20 mouse cellular contexts compared by ENCODE assay signal in genomic region chr12:51851617-51852016, GRCm38 (mm10). TPM values are rescaled to one million over a fixed set of nuclear protein-coding genes. Genes with fewer than 3 reads are reported as not detected.
DNase-seq lines count a peak whose midpoint lies in the region; ATAC-seq lines count a peak whose summit lies in the region.
"Had no signal": no experiment of that assay in that cellular context is flagged by ENCODE, and none has a peak within 500 bp of the region (broad histone marks: within the 10 kb centered on the region; RNA-seq: fewer than 3 reads in every experiment).

No protein-coding gene starts in this region.

- H3K36me3 ChIP-seq in heart, embryonic 11.5 days (ENCODE audit: control insufficient read depth, insufficient read depth, low read length), result no peaks in the 10 kb centered on the region
- peaks cover 14% of the 10 kb centered on the region for H3K36me3 ChIP-seq in erythroblast, embryonic 14.5 days (ENCODE audit: control insufficient read depth)
- no peaks in the 10 kb centered on the region for H3K36me3 ChIP-seq in liver, embryonic 15.5 days (replicated peaks)
- H3K36me3 ChIP-seq: kidney, embryonic 15.5 days; limb, embryonic 15.5 days; midbrain, embryonic 13.5 days had no signal

- peak overlapping the region; percentile 19; the same call in 1 of the 2 replicates for H3K4me3 ChIP-seq in heart, embryonic 11.5 days (ENCODE audit: low read depth, low read length)
- peak overlapping the region; percentile 67 for H3K4me3 ChIP-seq in erythroblast, embryonic 14.5 days (replicated peaks)
- H3K4me3 ChIP-seq in liver, embryonic 15.5 days (replicated peaks), result peak overlapping the region; percentile 55
- H3K4me3 ChIP-seq: kidney, embryonic 15.5 days; limb, embryonic 15.5 days; midbrain, embryonic 13.5 days; myocyte had no signal

- peak overlapping the region; percentile 37 for H3K4me2 ChIP-seq in heart, embryonic 11.5 days
- peak overlapping the region; percentile 70 for H3K4me2 ChIP-seq in liver, embryonic 15.5 days
- H3K4me2 ChIP-seq: kidney, embryonic 15.5 days; limb, embryonic 15.5 days; midbrain, embryonic 13.5 days had no signal

- intact Hi-C loops in heart, postnatal 14 days (cut with DNase I), result no loop called here
- intact Hi-C loops in heart, postnatal 36 days (cut with DNase I), result no loop called here

- WGBS in heart, embryonic 11.5 days (ENCODE audit: insufficient replicate concordance), result 65% methylated on average over 4 of the region's 4 CpGs
- WGBS in liver, embryonic 15.5 days (ENCODE audit: insufficient replicate concordance), result 19% methylated on average over 4 of the region's 4 CpGs

- no peaks in the 10 kb centered on the region; the same call in 1 of the 2 replicates for H3K4me1 ChIP-seq in heart, embryonic 11.5 days (ENCODE audit: control insufficient read depth, insufficient read depth, low read length)
- peaks cover 88% of the 10 kb centered on the region for H3K4me1 ChIP-seq in erythroblast, embryonic 14.5 days (ENCODE audit: control insufficient read depth)
- H3K4me1 ChIP-seq in liver, embryonic 15.5 days (replicated peaks), result peaks cover 73% of the 10 kb centered on the region
- H3K4me1 ChIP-seq: kidney, embryonic 15.5 days; limb, embryonic 15.5 days; midbrain, embryonic 13.5 days had no signal

- no peaks in the 10 kb centered on the region for H3K9me3 ChIP-seq in heart, embryonic 11.5 days (replicated peaks; ENCODE audit: control insufficient read depth, low read length)
- no peaks in the 10 kb centered on the region for H3K9me3 ChIP-seq in erythroblast, embryonic 14.5 days (ENCODE audit: control insufficient read depth, low read length)
- H3K9me3 ChIP-seq in liver, embryonic 15.5 days (replicated peaks), result no peaks in the 10 kb centered on the region
- H3K9me3 ChIP-seq: kidney, embryonic 15.5 days; limb, embryonic 15.5 days; midbrain, embryonic 13.5 days had no signal

- H3K27ac ChIP-seq in heart, embryonic 11.5 days (ENCODE audit: low read depth, low read length), result peak overlapping the region; percentile 80; the same call in 1 of the 2 replicates
- peak overlapping the region; percentile 98 for H3K27ac ChIP-seq in liver, embryonic 15.5 days (replicated peaks)
- H3K27ac ChIP-seq: kidney, embryonic 15.5 days; limb, embryonic 15.5 days; midbrain, embryonic 13.5 days had no signal

- peak; percentile 74 for ATAC-seq in heart, embryonic 11.5 days (replicated peaks; ENCODE audit: insufficient number of reproducible peaks, low FRiP score, low TSS enrichment)
- ATAC-seq in liver, embryonic 15.5 days (ENCODE audit: insufficient read depth), result peak; percentile 87
- ATAC-seq: activated CD4-positive, CD25-positive, alpha-beta regulatory T cell, adult 4 months; midbrain, embryonic 13.5 days had no signal

- no peak overlapping the region for H3K9ac ChIP-seq in heart, embryonic 11.5 days (ENCODE audit: low read depth, low read length)
- H3K9ac ChIP-seq in liver, embryonic 15.5 days, result peak overlapping the region; percentile 59
- H3K9ac ChIP-seq: kidney, embryonic 15.5 days; limb, embryonic 15.5 days; midbrain, embryonic 13.5 days had no signal

- DNase-seq in heart, postnatal 14 days, result no peak
- peak; percentile 67 for DNase-seq in 416B (ENCODE audit: low read depth)
- DNase-seq in lung, postnatal 10 days, result no peak
- DNase-seq in urinary bladder, postnatal 25 days (ENCODE audit: low spot score), result no peak
- DNase-seq in heart, postnatal 36 days, result no peak
- DNase-seq: adrenal gland, postnatal 14 days; cerebellum, adult 18-20 months; gastrocnemius, postnatal 10 days; lung, postnatal 14 days; retina, postnatal 1 day; thymus, adult 2 months had no signal

- H3K27me3 ChIP-seq in heart, embryonic 11.5 days (ENCODE audit: control insufficient read depth, insufficient read depth, low read length), result no peaks in the 10 kb centered on the region
- no peaks in the 10 kb centered on the region for H3K27me3 ChIP-seq in erythroblast, embryonic 14.5 days (ENCODE audit: control insufficient read depth)
- no peaks in the 10 kb centered on the region for H3K27me3 ChIP-seq in liver, embryonic 15.5 days
- H3K27me3 ChIP-seq: CH12.LX; kidney, embryonic 15.5 days; limb, embryonic 15.5 days; midbrain, embryonic 13.5 days had no signal

RNA-seq across cellular contexts. Expression of gene Hectd1, which starts 22.3 kb away (rescaled TPM):
- polyA plus RNA-seq in heart, embryonic 11.5 days (2014; fragmentation: Nextera tagmentation; extraction: Ambion mirVana), result 38.7 and 42.4 TPM in 2 replicates
- 10 to 100 TPM; 85.9 to 89.6 TPM for total RNA-seq in heart, postnatal 14 days (2021)
- 0.40 and 0.52 TPM in 2 replicates for polyA plus RNA-seq in erythroblast, embryonic 14.5 days (2012)
- polyA plus RNA-seq in liver, embryonic 15.5 days (2015; fragmentation: Nextera tagmentation; extraction: Ambion mirVana), result 24.0 and 29.4 TPM in 2 replicates
- total RNA-seq in heart, postnatal 36 days (2021), result 10 to 100 TPM; 83.2 to 88.7 TPM

Comparison
In these comparisons a context has a peak if more than half of its experiments do, and no peak if none do; other contexts are left out.
1. RNA of gene Hectd1, which starts 22.3 kb away (polyA plus RNA-seq): 38.7 to 42.4 TPM in heart, embryonic 11.5 days and 24.0 to 29.4 TPM in liver, embryonic 15.5 days; 0.40 to 0.52 TPM in erythroblast, embryonic 14.5 days; every median in the first group is over 10 times any median in the second.
2. Peak in every context shown above with its lines, with median percentiles within 50 percentile points of each other: H3K4me3 ChIP-seq.